Comparison of ENCODE assay signal across 40 mouse cellular contexts in the genomic region with DNA sequence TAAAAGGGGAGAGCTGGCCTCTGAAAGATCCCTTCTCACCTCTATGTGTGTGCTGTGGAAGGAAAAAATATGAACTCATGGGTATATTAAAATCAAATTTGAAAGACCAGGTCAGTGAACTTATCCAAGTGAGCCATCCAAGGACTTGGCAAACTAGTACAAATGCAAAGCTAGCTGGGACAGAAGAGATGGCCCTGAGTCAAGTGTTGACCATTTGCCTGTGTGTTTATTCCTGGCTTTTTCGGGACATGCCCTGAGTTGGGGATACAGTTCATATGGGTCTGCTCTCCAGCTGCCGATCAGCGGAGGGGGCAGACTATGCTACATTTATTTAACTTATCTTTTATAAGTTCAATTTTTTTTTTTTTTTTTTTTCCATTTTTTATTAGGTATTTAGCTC. TPM values are rescaled to one million over a fixed set of nuclear protein-coding genes. Genes with fewer than 3 reads are reported as not detected.
"Had no signal": no experiment of that assay in that cellular context is flagged by ENCODE, and none has a peak within 500 bp of the region (broad histone marks: within the 10 kb centered on the region; RNA-seq: fewer than 3 reads in every experiment).

No protein-coding gene starts in this region.

RNA-seq across cellular contexts. Expression of gene 4931422A03Rik, which starts 19.3 kb away (rescaled TPM):
- total RNA-seq: left cerebral cortex, adult 2 months; left cerebral cortex, postnatal 10 days; left cerebral cortex, postnatal 14 days; left cerebral cortex, postnatal 25 days; left cerebral cortex, postnatal 36 days; left cerebral cortex, postnatal 4 days; midbrain, postnatal 0 days; monocyte, adult 5-6 weeks had no signal
- polyA plus RNA-seq: lung, adult 2 months; macrophage had no signal

RNA-seq across cellular contexts. Expression of gene Gm10912, which starts 56.8 kb away (rescaled TPM):
- total RNA-seq: megakaryocyte, adult 5-6 weeks; midbrain, postnatal 0 days; monocyte, adult 5-6 weeks had no signal
- polyA plus RNA-seq: limb, embryonic 10.5 days; limb, embryonic 11.5 days; limb, embryonic 12.5 days; liver, embryonic 11.5 days; liver, embryonic 12.5 days; lung, embryonic 14.5 days; lung, embryonic 15.5 days; lung, embryonic 16.5 days; lung, postnatal 0 days; macrophage; midbrain, embryonic 11.5 days; midbrain, embryonic 12.5 days; midbrain, embryonic 13.5 days; midbrain, embryonic 14.5 days; midbrain, embryonic 15.5 days; midbrain, embryonic 16.5 days; midbrain, postnatal 0 days; myocyte; neural tube, embryonic 11.5 days; neural tube, embryonic 12.5 days had no signal

RNA-seq across cellular contexts. Expression of gene Gm10799, which starts 59.5 kb away (rescaled TPM):
- total RNA-seq: left cerebral cortex, adult 2 months; left cerebral cortex, adult 8-10 months; left cerebral cortex, postnatal 10 days; left cerebral cortex, postnatal 14 days; left cerebral cortex, postnatal 25 days; left cerebral cortex, postnatal 36 days; left cerebral cortex, postnatal 4 days; megakaryocyte progenitor cell, adult 5-6 weeks; megakaryocyte, adult 5-6 weeks; megakaryocyte-erythroid progenitor cell, adult 5-6 weeks; midbrain, postnatal 0 days; monocyte, adult 5-6 weeks had no signal
- polyA plus RNA-seq: limb, embryonic 10.5 days; limb, embryonic 11.5 days; limb, embryonic 12.5 days; limb, embryonic 13.5 days; limb, embryonic 14.5 days; limb, embryonic 15.5 days; liver, embryonic 11.5 days; liver, embryonic 12.5 days; liver, embryonic 13.5 days; liver, embryonic 14.5 days; liver, embryonic 15.5 days; liver, embryonic 16.5 days; lung, adult 2 months; lung, embryonic 14.5 days; lung, embryonic 15.5 days; lung, embryonic 16.5 days; lung, postnatal 0 days; macrophage; midbrain, embryonic 10.5 days; midbrain, embryonic 11.5 days; midbrain, embryonic 12.5 days; midbrain, embryonic 13.5 days; midbrain, embryonic 14.5 days; midbrain, embryonic 15.5 days; midbrain, embryonic 16.5 days; midbrain, postnatal 0 days; myocyte; neural tube, embryonic 11.5 days; neural tube, embryonic 12.5 days had no signal
